Mouse (Mus musculus) telencephalon, adult 2 months (tissue): ENCODE measurements around the gene Gm49384.

Experiments
- DNase-seq: peaks from one replicate; pipeline ENCODE4 v3.0.0-alpha.2; 2011; ENCODE audit warnings: low read depth, low spot score

Gm49384 gene

DNA sequence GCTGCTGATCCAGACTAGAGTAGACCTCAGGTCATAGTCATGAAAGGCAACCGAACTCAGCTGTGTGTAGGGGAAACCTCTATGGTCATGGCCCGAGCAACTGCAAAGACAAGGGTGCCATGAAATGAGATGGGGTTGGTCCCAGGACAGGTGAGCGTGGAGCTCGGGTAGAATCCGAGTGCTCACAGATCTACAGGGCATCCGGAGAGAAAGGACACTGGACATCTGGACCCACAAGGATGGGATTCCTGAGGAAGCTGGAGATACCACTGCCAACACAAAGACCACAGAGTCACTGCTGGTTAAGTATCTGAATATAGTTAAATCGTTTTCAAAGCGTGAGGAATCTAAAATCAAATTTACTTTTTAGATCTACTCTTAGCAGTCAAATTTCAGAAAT lies 3.3 kb upstream of the Gm49384 start:
- DNase-seq = no peak

DNA sequence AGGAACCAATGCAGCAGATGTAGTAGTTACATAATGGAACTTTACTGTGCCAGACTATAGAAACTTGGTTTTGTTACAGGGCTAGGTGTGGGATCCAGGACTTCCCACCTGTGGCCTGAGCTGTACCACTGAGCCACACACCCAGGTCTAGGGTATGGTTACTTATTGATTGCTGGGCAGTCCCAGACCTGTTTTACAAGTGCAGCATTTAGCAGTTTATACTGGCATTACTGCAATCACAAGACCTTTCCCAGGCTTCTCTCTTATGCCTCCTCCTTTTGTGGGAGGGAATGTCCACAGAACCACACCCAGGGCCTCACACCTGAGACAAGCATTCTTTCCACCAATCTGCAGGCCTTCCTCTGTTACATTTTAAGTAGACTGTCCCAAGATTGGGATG lies 5.1 kb downstream of the Gm49384 start:
- DNase-seq = no peak

GRCm38 (mm10) chr12:69198164-69198535 lies 5.9 kb downstream of the Gm49384 start, which contains the start of gene Dnaaf2:
Dnaaf2 (minus strand) TSS chr12:69198429.
- no peak for DNase-seq

DNA sequence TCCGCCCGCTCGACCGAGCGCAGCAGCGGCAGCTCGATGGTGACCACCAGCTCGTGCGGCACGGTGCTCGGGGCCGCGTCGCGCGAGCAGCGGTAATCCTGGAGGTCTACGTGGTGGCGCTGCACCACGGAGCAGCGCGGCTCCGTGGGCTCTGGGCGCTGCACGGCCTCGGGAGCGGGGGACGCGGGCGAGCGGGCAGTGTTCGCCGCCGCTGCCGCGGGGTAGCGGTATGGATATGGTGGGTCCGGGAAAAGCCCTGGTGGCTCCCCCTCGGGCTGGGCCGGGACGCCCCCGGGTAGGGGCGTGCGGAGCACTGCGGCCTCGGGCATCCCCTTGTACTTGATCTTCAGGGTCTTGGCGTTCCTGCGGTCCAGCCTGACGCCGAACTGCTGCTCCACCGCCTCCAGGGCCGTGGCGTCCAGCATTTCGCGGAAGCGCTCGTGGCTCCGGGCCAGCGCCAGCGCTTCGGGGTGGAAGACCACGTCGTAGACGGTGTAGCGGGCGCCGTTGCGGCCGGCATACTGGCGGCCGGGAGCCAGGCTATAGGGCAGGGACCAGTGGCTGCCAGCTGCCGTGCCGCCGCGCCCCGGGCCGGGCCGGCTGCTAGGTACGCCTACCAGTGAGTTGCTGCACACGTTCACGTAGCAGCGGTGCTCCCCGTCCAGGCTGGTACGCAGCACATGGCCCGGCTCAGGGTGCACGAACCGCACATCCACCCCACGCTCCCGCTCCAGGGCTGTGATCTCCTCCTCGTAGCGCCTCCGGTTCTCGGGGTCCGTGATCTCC lies 6.5 kb downstream of the Gm49384 start:
- no peak for DNase-seq

GRCm38 (mm10) chr12:69196444-69197377 lies 7.4 kb downstream of the Gm49384 start, which contains the start of gene Gm49383:
Gm49383 (minus strand) TSS chr12:69197104.
- DNase-seq = peak; percentile 56

DNA sequence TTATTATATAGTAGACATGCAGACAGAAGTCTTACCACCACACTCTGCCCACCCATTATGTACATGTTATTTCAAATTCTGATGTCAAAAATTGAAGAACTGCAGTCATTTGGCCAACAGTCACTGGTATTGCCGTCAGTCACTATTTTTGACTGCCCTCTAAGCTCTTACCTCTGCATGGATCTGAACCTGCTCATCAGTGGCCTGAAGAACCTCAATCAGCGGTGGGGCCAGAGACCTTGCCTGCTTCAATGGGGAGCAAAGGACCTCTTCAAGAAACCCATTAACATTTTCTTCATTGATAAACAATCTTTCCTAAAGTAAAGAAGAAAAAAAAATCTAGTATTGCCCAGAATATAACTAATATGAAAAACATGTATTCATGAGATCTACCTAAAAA lies 11.4 kb downstream of the Gm49384 start:
- DNase-seq = no peak

GRCm38 (mm10) chr12:69191396-69191795 lies 12.7 kb downstream of the Gm49384 start:
- DNase-seq = no peak

DNA sequence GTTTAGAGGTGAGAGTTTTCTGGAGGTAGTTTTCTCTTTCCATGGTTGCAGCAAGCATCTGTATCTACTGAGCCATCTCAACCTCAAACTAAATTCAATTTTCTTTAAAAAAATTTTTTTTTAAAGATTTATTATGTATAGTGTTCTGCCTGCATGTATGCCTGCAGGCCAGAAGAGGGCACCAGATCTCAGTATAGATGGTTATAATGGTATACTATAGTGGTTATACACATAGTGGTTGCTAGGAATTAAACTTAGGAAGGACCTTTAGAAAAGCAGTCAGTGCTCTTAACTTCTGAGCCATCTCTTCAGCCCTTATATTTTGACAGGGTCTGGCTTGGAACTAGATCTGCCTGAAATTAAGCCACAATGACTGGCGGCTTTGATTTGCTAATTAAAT lies 13.5 kb downstream of the Gm49384 start:
- no peak for DNase-seq

GRCm38 (mm10) chr12:69190074-69190473 lies 14.0 kb downstream of the Gm49384 start:
- DNase-seq = no peak

- DNase-seq = no peak
Observed at GRCm38 (mm10) chr12:69186811-69187471, 17.1 kb downstream of the Gm49384 start.

- DNase-seq = no peak
Observed at GRCm38 (mm10) chr12:69185371-69185770, 18.7 kb downstream of the Gm49384 start.

GRCm38 (mm10) chr12:69184342-69185295 lies 19.4 kb downstream of the Gm49384 start:
- DNase-seq = no peak

- DNase-seq = peak; percentile 96
Observed at GRCm38 (mm10) chr12:69183583-69184308, 20.3 kb downstream of the Gm49384 start, which contains the start of the genes Rpl36al and Mgat2. Rpl36al (minus strand) TSS chr12:69184083. Mgat2 (plus strand) TSS chr12:69184157.

DNA sequence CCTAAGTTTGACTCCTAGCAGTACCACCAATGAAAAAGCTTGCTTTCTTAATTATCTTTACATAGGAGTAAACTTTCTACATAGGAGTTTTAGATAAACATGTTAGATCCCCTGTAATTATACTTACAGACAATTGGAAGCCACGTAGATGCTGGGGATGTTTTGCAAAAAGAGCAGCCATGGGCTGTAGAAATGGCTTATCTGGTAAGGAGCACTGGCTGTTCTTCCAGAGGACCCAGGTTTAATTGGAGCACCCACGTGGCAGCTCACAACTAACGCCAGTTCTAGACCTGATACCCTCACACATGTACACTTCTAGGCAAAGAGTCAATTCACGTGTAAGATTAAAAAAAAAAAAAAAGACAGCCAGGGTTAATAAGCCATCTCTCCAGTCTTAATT lies 22.3 kb downstream of the Gm49384 start:
- DNase-seq = no peak

DNA sequence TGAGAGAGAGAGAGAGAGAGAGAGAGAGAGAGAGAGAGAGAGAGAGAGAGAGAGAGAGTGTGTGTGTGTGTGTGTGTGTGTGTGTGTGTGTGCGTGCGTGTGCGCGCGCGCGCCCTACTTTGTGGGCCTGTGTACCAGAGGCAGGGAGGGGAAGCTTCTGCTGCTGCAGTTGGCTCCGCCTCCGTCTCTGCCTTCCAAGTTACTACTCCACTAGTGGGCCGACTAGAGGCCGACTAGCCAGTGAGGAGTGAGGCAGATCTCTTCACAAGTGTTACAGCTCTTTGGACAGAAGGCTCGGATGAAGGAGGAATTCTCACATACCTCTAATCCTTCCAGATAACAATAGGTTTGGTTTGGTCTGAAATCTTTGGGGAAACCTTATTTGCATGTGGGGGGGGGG lies 24.7 kb downstream of the Gm49384 start:
- DNase-seq = no peak

- no peak for DNase-seq
Observed at GRCm38 (mm10) chr12:69177526-69177925, 26.5 kb downstream of the Gm49384 start.

DNA sequence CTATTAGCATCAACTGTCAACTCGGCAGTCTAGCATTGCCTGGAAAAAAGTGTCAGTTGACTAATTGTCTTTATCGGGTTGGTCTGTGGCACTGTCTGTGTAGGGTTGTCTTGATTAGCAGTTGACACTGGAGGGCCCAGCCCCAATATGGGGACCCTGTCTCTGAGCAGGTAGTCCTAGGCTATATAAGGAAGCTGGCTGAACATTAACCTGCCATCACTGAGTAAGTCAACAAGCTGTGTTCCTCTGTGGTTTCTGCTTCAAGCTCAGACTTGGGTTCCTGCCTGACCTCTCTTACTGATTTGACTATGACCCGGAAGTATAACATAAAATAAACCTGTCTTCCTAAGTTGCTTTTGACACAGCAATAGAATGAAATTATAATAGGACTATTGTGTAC lies 28.1 kb downstream of the Gm49384 start:
- no peak for DNase-seq

GRCm38 (mm10) chr12:69171307-69171706 lies 32.8 kb downstream of the Gm49384 start:
- no peak for DNase-seq

GRCm38 (mm10) chr12:69168461-69169106 lies 35.5 kb downstream of the Gm49384 start, which contains the start of gene Lrr1:
Lrr1 (plus strand) TSS chr12:69168814.
- DNase-seq = peak; percentile 63
